Mouse (Mus musculus) lung, embryonic 16.5 days (tissue): ENCODE measurements around the gene Trip4. TPM values are rescaled to one million over a fixed set of nuclear protein-coding genes. Genes with fewer than 3 reads are reported as not detected.

ENCODE experiments used
- polyA plus RNA-seq: library from polyadenylated mRNA; unstranded; fragments of >200 nt; fragmentation: Nextera tagmentation; extraction: Ambion mirVana; gene quantifications from 2 replicates; pipeline ENCODE4 v1.2.1, GENCODE M21; 2015

The Trip4 gene
- polyA plus RNA-seq, 1 experiment from 2014 or later: 33.1 TPM

Other genes starting within 250 kb of the Trip4 start
- gene Oaz2, start 240.8 kb downstream of the Trip4 start, polyA plus RNA-seq: 455 and 472 TPM in 2 replicates
- 4.5 and 4.7 TPM in 2 replicates for gene Zfp609, start 81.2 kb downstream of the Trip4 start, polyA plus RNA-seq
- 205 and 216 TPM in 2 replicates for gene Pclaf, start 18.6 kb downstream of the Trip4 start, polyA plus RNA-seq
- 14.8 and 16.0 TPM in 2 replicates for gene Csnk1g1, start 130 bp upstream of the Trip4 start, polyA plus RNA-seq
- 678 and 681 TPM in 2 replicates for gene Ppib, start 151.4 kb upstream of the Trip4 start, polyA plus RNA-seq
- 8.6 and 11.2 TPM in 2 replicates for gene Snx22, start 160.9 kb upstream of the Trip4 start, polyA plus RNA-seq
- gene Snx1, start 217.8 kb upstream of the Trip4 start, polyA plus RNA-seq: 123 TPM in 2 replicates
- gene Ciao2a, start 217.8 kb upstream of the Trip4 start, polyA plus RNA-seq: 139 and 141 TPM in 2 replicates
- gene Dapk2, start 249.4 kb upstream of the Trip4 start, polyA plus RNA-seq: 22.8 and 27.3 TPM in 2 replicates